Mouse (Mus musculus) MEL (cell line): ENCODE measurements around the gene Immp2l. TPM values are rescaled to one million over a fixed set of nuclear protein-coding genes. Genes with fewer than 3 reads are reported as not detected.

ENCODE experiments used
- DNase-seq: peaks from one replicate; pipeline ENCODE4 v3.0.0; 2011; ENCODE audit warnings: low read depth, low spot score
- H3K27ac ChIP-seq: 2 replicates; pipeline ENCODE4 v1.5.1; 2012; ENCODE audit warnings: low read depth, mild to moderate bottlenecking, control low read depth, low read length, moderate library complexity; ENCODE audit not compliant: control insufficient read depth
- H3K27me3 ChIP-seq, 2 experiments: fragments of 150-350 bp in 1 of 2; sonication (generic) in 1 of 2; 2 replicates each; pipeline ENCODE4 v1.6.1; 2012; ENCODE audit warnings: low read length in 2 of 2, mild to moderate bottlenecking in 2 of 2, improper control_type of control experiment in 1 of 2, moderate library complexity in 1 of 2; ENCODE audit not compliant: insufficient read depth in 2 of 2, control insufficient read depth in 1 of 2
- H3K36me3 ChIP-seq, 2 experiments: 2 replicates each; pipeline ENCODE4 v1.6.1; 2012 to 2014; ENCODE audit warnings: low read length in 2 of 2, improper control_type of control experiment in 1 of 2, inconsistent platforms in 1 of 2, mild to moderate bottlenecking in 1 of 2; ENCODE audit not compliant: insufficient read depth in 2 of 2, control insufficient read depth in 1 of 2
- H3K4me1 ChIP-seq, 2 experiments: fragments of 150-350 bp in 1 of 2; sonication (generic) in 1 of 2; 2 replicates each; pipeline ENCODE4 v1.6.1; 2012; ENCODE audit warnings: low read length in 2 of 2, improper control_type of control experiment in 1 of 2, mild to moderate bottlenecking in 1 of 2; ENCODE audit not compliant: insufficient read depth in 2 of 2, control insufficient read depth in 1 of 2
- H3K4me3 ChIP-seq, 2 experiments: fragments of 150-350 bp in 1 of 2; sonication (generic) in 1 of 2; 2 replicates each; pipeline ENCODE4 v1.5.1; 2012; ENCODE audit warnings: low read depth in 2 of 2, low read length in 2 of 2, mild to moderate bottlenecking in 2 of 2, moderate library complexity in 2 of 2, control low read depth in 1 of 2, improper control_type of control experiment in 1 of 2; ENCODE audit not compliant: control insufficient read depth in 1 of 2, insufficient read depth in 1 of 2
- H3K79me2 ChIP-seq: 2 replicates; pipeline ENCODE4 v1.6.1; 2012; ENCODE audit warnings: mild to moderate bottlenecking, low read length, moderate library complexity; ENCODE audit not compliant: control insufficient read depth, poor library complexity, insufficient read depth
- H3K9ac ChIP-seq: 2 replicates; pipeline ENCODE4 v1.6.1; 2012; ENCODE audit warnings: low read depth, mild to moderate bottlenecking, control low read depth, low read length, moderate library complexity; ENCODE audit not compliant: control insufficient read depth, poor library complexity, severe bottlenecking
- H3K9me3 ChIP-seq: fragments of 150-350 bp; sonication (generic); replicated peaks from 2 replicates; pipeline ENCODE4 v1.6.1; 2012; ENCODE audit warnings: mild to moderate bottlenecking, low read length, improper control_type of control experiment, moderate library complexity; ENCODE audit not compliant: insufficient read depth
- BHLHE40 ChIP-seq: IDR thresholded peaks from 2 replicates; pipeline ENCODE4 v1.6.1; 2012; ENCODE audit warnings: low read depth, mild to moderate bottlenecking, inconsistent platforms, low read length, improper control_type of control experiment, borderline replicate concordance
- CHD1 ChIP-seq: IDR thresholded peaks from 2 replicates; pipeline ENCODE4 v1.6.1; 2012; ENCODE audit warnings: low read depth, mild to moderate bottlenecking, inconsistent platforms, low read length, improper control_type of control experiment
- CHD2 ChIP-seq: IDR thresholded peaks from 2 replicates; pipeline ENCODE4 v1.6.1; 2011; ENCODE audit warnings: low read length, improper control_type of control experiment
- CTCF ChIP-seq, 3 experiments: IDR thresholded peaks in 2 of 3; conservative IDR thresholded peaks in 1 of 3; 2 replicates each; pipeline ENCODE4 v1.5.1; 2011 to 2012; ENCODE audit warnings: low read length in 3 of 3, low read depth in 2 of 3, mild to moderate bottlenecking in 2 of 3, improper control_type of control experiment in 1 of 3, inconsistent platforms in 1 of 3, mixed read lengths in 1 of 3, moderate library complexity in 1 of 3; ENCODE audit not compliant: control insufficient read depth in 1 of 3, insufficient read depth in 1 of 3, poor library complexity in 1 of 3, severe bottlenecking in 1 of 3
- E2F4 ChIP-seq: IDR thresholded peaks from 2 replicates; pipeline ENCODE4 v1.6.1; 2011; ENCODE audit warnings: low read depth, low read length, improper control_type of control experiment, borderline replicate concordance
- EP300 ChIP-seq, 2 experiments: IDR thresholded peaks; 2 replicates each; pipeline ENCODE4 v1.6.1; 2011; ENCODE audit warnings: improper control_type of control experiment in 2 of 2, low read length in 2 of 2, low read depth in 1 of 2, mild to moderate bottlenecking in 1 of 2
- ETS1 ChIP-seq: IDR thresholded peaks from 2 replicates; pipeline ENCODE4 v1.6.1; 2012; ENCODE audit warnings: low read depth, mild to moderate bottlenecking, inconsistent platforms, low read length, improper control_type of control experiment, moderate library complexity
- GABPA ChIP-seq: IDR thresholded peaks from 2 replicates; pipeline ENCODE4 v1.6.1; 2012; ENCODE audit warnings: low read depth, mild to moderate bottlenecking, inconsistent platforms, low read length, improper control_type of control experiment, moderate library complexity
- GATA1 ChIP-seq: IDR thresholded peaks from 2 replicates; pipeline ENCODE4 v1.6.1; 2011; ENCODE audit warnings: low read depth, low read length, improper control_type of control experiment
- MAFK ChIP-seq: IDR thresholded peaks from 2 replicates; pipeline ENCODE4 v1.6.1; 2011; ENCODE audit warnings: low read depth, mild to moderate bottlenecking, low read length, improper control_type of control experiment, borderline replicate concordance
- MEF2A ChIP-seq: IDR thresholded peaks from 2 replicates; pipeline ENCODE4 v1.6.1; 2014; ENCODE audit warnings: low read depth, mild to moderate bottlenecking, inconsistent platforms, low read length, improper control_type of control experiment; ENCODE audit not compliant: poor library complexity, insufficient replicate concordance, severe bottlenecking; ENCODE audit errors: extremely low read depth
- MXI1 ChIP-seq: IDR thresholded peaks from 2 replicates; pipeline ENCODE4 v1.6.1; 2011; ENCODE audit warnings: mild to moderate bottlenecking, low read depth, low read length, improper control_type of control experiment
- NELFE ChIP-seq: IDR thresholded peaks from 2 replicates; pipeline ENCODE4 v1.6.1; 2011; ENCODE audit warnings: low read depth, low read length, improper control_type of control experiment
- RAD21 ChIP-seq: IDR thresholded peaks from 2 replicates; pipeline ENCODE4 v1.6.1; 2011; ENCODE audit warnings: mild to moderate bottlenecking, low read depth, low read length, improper control_type of control experiment
- TAL1 ChIP-seq: IDR thresholded peaks from 2 replicates; pipeline ENCODE4 v1.6.1; 2012; ENCODE audit warnings: mild to moderate bottlenecking, inconsistent platforms, low read length, moderate library complexity, mixed read lengths
- TBP ChIP-seq: IDR thresholded peaks from 2 replicates; pipeline ENCODE4 v1.8.0; 2011; ENCODE audit warnings: low read depth, low read length, improper control_type of control experiment
- UBTF ChIP-seq: IDR thresholded peaks from 2 replicates; pipeline ENCODE4 v1.6.1; 2012; ENCODE audit warnings: low read depth, mild to moderate bottlenecking, inconsistent platforms, low read length, improper control_type of control experiment, moderate library complexity, borderline replicate concordance; ENCODE audit not compliant: insufficient read depth
- ZC3H11A ChIP-seq: IDR thresholded peaks from 2 replicates; pipeline ENCODE4 v1.6.1; 2012; ENCODE audit warnings: low read depth, mild to moderate bottlenecking, inconsistent platforms, low read length, improper control_type of control experiment
- ZKSCAN1 ChIP-seq: IDR thresholded peaks from 2 replicates; pipeline ENCODE4 v1.6.1; 2012; ENCODE audit warnings: low read depth, mild to moderate bottlenecking, inconsistent platforms, low read length, improper control_type of control experiment, moderate library complexity
- polyA plus RNA-seq, 2 experiments: library from polyadenylated mRNA; stranded (reverse) in 1 of 2; unstranded in 1 of 2; fragments of >175 nt in 1 of 2; fragments of >200 nt in 1 of 2; gene quantifications; 2 replicates each; pipeline versions ENCODE4 v1.2.1 to v1.2.4; 2012; ENCODE audit warnings: low replicate concordance in 2 of 2, low read depth in 1 of 2; ENCODE audit not compliant: insufficient read length in 2 of 2, insufficient read depth in 1 of 2, missing spikeins in 1 of 2
- total RNA-seq: library from RNA; depleted of rRNA; stranded (reverse); fragments of 300-350 nt; gene quantifications from 2 replicates; pipeline ENCODE4 v1.2.3, GENCODE M21; 2012

Immp2l gene
- total and polyA plus RNA-seq, 3 experiments: 4.0 to 5.0 TPM; not detected in 1

GRCm38 (mm10) chr12:41593401-41593800, 569.5 kb downstream of the Immp2l start:
- Histone ChIP-seq H3K4me3 (no peak overlapping the region), H3K79me2 (no peaks in the 10 kb centered on the region), H3K36me3 (no peaks in the 10 kb centered on the region)
- no peak for DNase-seq
- no peak for TF ChIP-seq CHD2
- no peak for TF ChIP-seq CHD1
- TF ChIP-seq, all 39 proteins: peak for 0
- Histone ChIP-seq H3K4me1 (no peaks in the 10 kb centered on the region), H3K9me3 (no peaks in the 10 kb centered on the region), H3K27ac (no peak overlapping the region), H3K9ac (no peak overlapping the region), H3K27me3 (no peaks in the 10 kb centered on the region)

GRCm38 (mm10) chr12:41594037-41594436, 570.1 kb downstream of the Immp2l start:
- TF ChIP-seq TAL1 (no peak), EP300 (IDR thresholded peaks at IDR 0.05; ENCODE audit: low read depth in 1 of 2, low read length in 2 of 2) (no peak), BHLHE40 (no peak), NELFE (no peak), ZKSCAN1 (no peak), RAD21 (no peak), TBP (no peak), UBTF (no peak), ETS1 (no peak), CTCF (IDR thresholded peaks at IDR 0.05 in 2 of 3, conservative IDR thresholded peaks at IDR 0.05 in 1 of 3; ENCODE audit: control insufficient read depth in 1 of 3, insufficient read depth in 1 of 3, low read depth in 2 of 3, low read length in 3 of 3, poor library complexity in 1 of 3, severe bottlenecking in 1 of 3) (no peak), MXI1 (no peak), GABPA (no peak), GATA1 (no peak), ZC3H11A (no peak), E2F4 (no peak), MEF2A (no peak), MAFK (no peak)
- Histone ChIP-seq H3K27ac (no peak overlapping the region), H3K4me1 (no peaks in the 10 kb centered on the region), H3K4me3 (no peak overlapping the region), H3K27me3 (no peaks in the 10 kb centered on the region), H3K79me2 (no peaks in the 10 kb centered on the region), H3K36me3 (no peaks in the 10 kb centered on the region), H3K9ac (no peak overlapping the region), H3K9me3 (no peaks in the 10 kb centered on the region)
- DNase-seq: no peak
